Mouse (Mus musculus) hindbrain, embryonic 16.5 days (tissue): ENCODE data around the gene AI661453. TPM values are rescaled to one million over a fixed set of nuclear protein-coding genes. Genes with fewer than 3 reads are reported as not detected.

Experiments used
- ATAC-seq: fragments of 200-750 bp; cut with Nextera tagmentation; 2 replicates; pipeline ENCODE4 v1.8.0; 2017; ENCODE audit warnings: moderate TSS enrichment, moderate library complexity
- H3K27ac ChIP-seq: fragments of 300-500 bp; sonication (generic); 2 replicates; pipeline ENCODE4 v1.5.1; 2014; ENCODE audit warnings: low read depth, mild to moderate bottlenecking, control low read depth, low read length, moderate library complexity
- H3K27me3 ChIP-seq: fragments of 300-500 bp; sonication (generic); replicated peaks from 2 replicates; pipeline ENCODE4 v1.6.1; 2014; ENCODE audit warnings: low read length; ENCODE audit not compliant: control insufficient read depth, insufficient read depth
- H3K36me3 ChIP-seq: fragments of 300-500 bp; sonication (generic); 2 replicates; pipeline ENCODE4 v1.6.1; 2014; ENCODE audit warnings: mild to moderate bottlenecking, low read length, moderate library complexity, mixed read lengths; ENCODE audit not compliant: control insufficient read depth, insufficient read depth
- H3K4me1 ChIP-seq: fragments of 300-500 bp; sonication (generic); 2 replicates; pipeline ENCODE4 v1.6.1; 2014; ENCODE audit warnings: low read depth, low read length; ENCODE audit not compliant: control insufficient read depth, insufficient read depth
- H3K4me2 ChIP-seq: fragments of 300-500 bp; sonication (generic); 2 replicates; pipeline ENCODE4 v1.6.1; 2014; ENCODE audit warnings: mild to moderate bottlenecking, low read length, control low read depth, moderate library complexity
- H3K4me3 ChIP-seq: fragments of 300-500 bp; sonication (generic); 2 replicates; pipeline ENCODE4 v1.5.1; 2014; ENCODE audit warnings: mild to moderate bottlenecking, low read length, control low read depth, moderate library complexity
- H3K9ac ChIP-seq: fragments of 300-500 bp; sonication (generic); 2 replicates; pipeline ENCODE4 v1.6.1; 2014; ENCODE audit warnings: low read depth, mild to moderate bottlenecking, control low read depth, low read length, moderate library complexity
- H3K9me3 ChIP-seq: fragments of 300-500 bp; sonication (generic); 2 replicates; pipeline ENCODE4 v1.6.1; 2014; ENCODE audit warnings: mild to moderate bottlenecking, low read length, moderate library complexity; ENCODE audit not compliant: control insufficient read depth
- WGBS: fragments of 180-500 bp; shearing (Covaris S2); extraction: QIAGEN DNeasy Blood & Tissue Kit; methylation state at CpG from one replicate; pipeline ENCODE4 v1.1.7; 2014; 5-methylcytosine and 5-hydroxymethylcytosine counted together
- polyA plus RNA-seq: library from polyadenylated mRNA; unstranded; fragments of >200 nt; fragmentation: Nextera tagmentation; extraction: Ambion mirVana; gene quantifications from 2 replicates; pipeline ENCODE4 v1.2.1, GENCODE M21; 2015

Gene AI661453
- polyA plus RNA-seq, 1 experiment from 2014 or later = 0.11 TPM

- Histone ChIP-seq H3K9ac (no peak overlapping the region), H3K4me1 (no peaks in the 10 kb centered on the region), H3K4me3 (no peak overlapping the region), H3K4me2 (no peak overlapping the region), H3K36me3 (no peaks in the 10 kb centered on the region), H3K27me3 (no peaks in the 10 kb centered on the region), H3K27ac (no peak overlapping the region), H3K9me3 (no peaks in the 10 kb centered on the region)
- no peak for ATAC-seq
- WGBS = 79% methylated on average over 3 of the region's 3 CpGs
Measured at GRCm38 (mm10) chr17:47461688-47462087, 25.3 kb downstream of the AI661453 start.

GRCm38 (mm10) chr17:47462209-47462608, 25.8 kb downstream of the AI661453 start:
- H3K27me3 ChIP-seq = peaks cover 4% of the 10 kb centered on the region
- no peaks in the 10 kb centered on the region for H3K36me3 ChIP-seq
- ATAC-seq = no peak
- no peak overlapping the region for H3K4me2 ChIP-seq
- H3K9ac ChIP-seq = no peak overlapping the region
- WGBS = 88% methylated on average over 7 of the region's 7 CpGs
- no peaks in the 10 kb centered on the region for H3K4me1 ChIP-seq
- H3K4me3 ChIP-seq = no peak overlapping the region
- no peak overlapping the region for H3K27ac ChIP-seq
- no peaks in the 10 kb centered on the region for H3K9me3 ChIP-seq

GRCm38 (mm10) chr17:47462728-47463388, 26.4 kb downstream of the AI661453 start:
- WGBS = 57% methylated on average over 9 of the region's 9 CpGs
- Histone ChIP-seq H3K4me3 (no peak overlapping the region), H3K27me3 (peaks cover 9% of the 10 kb centered on the region)

GRCm38 (mm10) chr17:47464248-47464965, 28.0 kb downstream of the AI661453 start:
- Histone ChIP-seq H3K27me3 (peaks cover 16% of the 10 kb centered on the region), H3K4me3 (no peak overlapping the region), H3K4me2 (no peak overlapping the region), H3K4me1 (no peaks in the 10 kb centered on the region), H3K36me3 (no peaks in the 10 kb centered on the region), H3K9ac (no peak overlapping the region), H3K9me3 (no peaks in the 10 kb centered on the region), H3K27ac (no peak overlapping the region)
- 43% methylated on average over 12 of the region's 12 CpGs for WGBS
- ATAC-seq = no peak

More at GRCm38 (mm10) chr17:47462728-47463388, 26.4 kb downstream of the AI661453 start:
- Histone ChIP-seq H3K9me3 (no peaks in the 10 kb centered on the region), H3K4me1 (no peaks in the 10 kb centered on the region), H3K36me3 (no peaks in the 10 kb centered on the region), H3K4me2 (no peak overlapping the region), H3K9ac (no peak overlapping the region), H3K27ac (no peak overlapping the region)
- ATAC-seq = no peak

GRCm38 (mm10) chr17:47465016-47465415, 28.6 kb downstream of the AI661453 start:
- Histone ChIP-seq H3K27me3 (peaks cover 16% of the 10 kb centered on the region), H3K36me3 (no peaks in the 10 kb centered on the region), H3K9ac (no peak overlapping the region), H3K4me2 (no peak overlapping the region), H3K27ac (no peak overlapping the region), H3K4me1 (no peaks in the 10 kb centered on the region), H3K9me3 (no peaks in the 10 kb centered on the region), H3K4me3 (no peak overlapping the region)
- ATAC-seq = no peak
- WGBS = 89% methylated on average over 11 of the region's 11 CpGs

- Histone ChIP-seq H3K4me2 (no peak overlapping the region), H3K36me3 (no peaks in the 10 kb centered on the region), H3K4me1 (no peaks in the 10 kb centered on the region), H3K9me3 (no peaks in the 10 kb centered on the region), H3K27ac (no peak overlapping the region), H3K4me3 (no peak overlapping the region), H3K27me3 (peaks cover 16% of the 10 kb centered on the region), H3K9ac (no peak overlapping the region)
- ATAC-seq = no peak
- 26% methylated on average over 9 of the region's 9 CpGs for WGBS
Measured at GRCm38 (mm10) chr17:47466284-47466683, 29.9 kb downstream of the AI661453 start.

GRCm38 (mm10) chr17:47467659-47468058, 31.2 kb downstream of the AI661453 start:
- no peaks in the 10 kb centered on the region for H3K9me3 ChIP-seq
- WGBS = 54% methylated on average over 11 of the region's 11 CpGs
- H3K27me3 ChIP-seq = peaks cover 16% of the 10 kb centered on the region
- no peaks in the 10 kb centered on the region for H3K36me3 ChIP-seq
- H3K4me2 ChIP-seq = no peak overlapping the region
- H3K4me1 ChIP-seq = no peaks in the 10 kb centered on the region
- H3K27ac ChIP-seq = no peak overlapping the region
- H3K9ac ChIP-seq = no peak overlapping the region
- ATAC-seq = no peak
- no peak overlapping the region for H3K4me3 ChIP-seq

- H3K4me2 ChIP-seq = peak overlapping the region; percentile 31; the same call in 1 of the 2 replicates
- no peaks in the 10 kb centered on the region for H3K36me3 ChIP-seq
- no peak overlapping the region for H3K9ac ChIP-seq
- no peak overlapping the region for H3K27ac ChIP-seq
- H3K27me3 ChIP-seq = peaks cover 16% of the 10 kb centered on the region
- no peaks in the 10 kb centered on the region for H3K4me1 ChIP-seq
- ATAC-seq = no peak
- 13% methylated on average over 14 of the region's 14 CpGs for WGBS
- H3K4me3 ChIP-seq = peak overlapping the region; percentile 15; the same call in 1 of the 2 replicates
- H3K9me3 ChIP-seq = no peaks in the 10 kb centered on the region
Measured at GRCm38 (mm10) chr17:47468063-47468462, 31.6 kb downstream of the AI661453 start.

GRCm38 (mm10) chr17:47468466-47468865, 32.1 kb downstream of the AI661453 start:
- no peaks in the 10 kb centered on the region for H3K4me1 ChIP-seq
- H3K9ac ChIP-seq = no peak overlapping the region
- WGBS = 5% methylated on average over 34 of the region's 34 CpGs
- H3K9me3 ChIP-seq = no peaks in the 10 kb centered on the region
- no peak overlapping the region for H3K27ac ChIP-seq
- peak overlapping the region; percentile 15; the same call in 1 of the 2 replicates for H3K4me3 ChIP-seq
- H3K27me3 ChIP-seq = peaks cover 16% of the 10 kb centered on the region
- no peaks in the 10 kb centered on the region for H3K36me3 ChIP-seq
- ATAC-seq = no peak
- peak overlapping the region; percentile 31; the same call in 1 of the 2 replicates for H3K4me2 ChIP-seq
